Mouse (Mus musculus) ES-E14 (cell line): ENCODE measurements around the gene Inip. TPM values are rescaled to one million over a fixed set of nuclear protein-coding genes. Genes with fewer than 3 reads are reported as not detected.

Experiments used
- DNase-seq: peaks from one replicate; pipeline ENCODE4 v3.0.0-alpha.2; 2013; ENCODE audit warnings: low read depth, low spot score
- H3K27ac ChIP-seq: 2 replicates; pipeline ENCODE4 v1.5.1; 2012; ENCODE audit warnings: low read depth, mild to moderate bottlenecking, low read length, moderate library complexity, mixed read lengths; ENCODE audit not compliant: poor library complexity, insufficient read depth, severe bottlenecking
- H3K36me3 ChIP-seq: 2 replicates; pipeline ENCODE4 v1.6.1; 2012; ENCODE audit warnings: mild to moderate bottlenecking, low read length, moderate library complexity, mixed read lengths; ENCODE audit not compliant: control insufficient read depth, poor library complexity, insufficient read depth, severe bottlenecking
- H3K4me1 ChIP-seq, 2 experiments: fragments of 150-350 bp in 1 of 2; sonication (generic) in 1 of 2; 2 replicates each; pipeline ENCODE4 v1.6.1; 2012; ENCODE audit warnings: low read length in 2 of 2, mild to moderate bottlenecking in 1 of 2, mixed read lengths in 1 of 2; ENCODE audit not compliant: control insufficient read depth in 2 of 2, insufficient read depth in 2 of 2, poor library complexity in 1 of 2
- H3K4me3 ChIP-seq, 2 experiments: fragments of 150-350 bp in 1 of 2; sonication (generic) in 1 of 2; 2 replicates each; pipeline ENCODE4 v1.5.1; 2012; ENCODE audit warnings: low read length in 2 of 2, low read depth in 1 of 2, mild to moderate bottlenecking in 1 of 2, mixed read lengths in 1 of 2; ENCODE audit not compliant: insufficient read depth in 1 of 2, poor library complexity in 1 of 2, severe bottlenecking in 1 of 2
- H3K9ac ChIP-seq: 2 replicates; pipeline ENCODE4 v1.6.1; 2012; ENCODE audit warnings: low read depth, mild to moderate bottlenecking, low read length, mixed read lengths; ENCODE audit not compliant: poor library complexity, insufficient read depth, severe bottlenecking
- H3K9me3 ChIP-seq: fragments of 150-350 bp; sonication (generic); 2 replicates; pipeline ENCODE4 v1.6.1; 2012; ENCODE audit warnings: low read depth, mild to moderate bottlenecking, low read length; ENCODE audit not compliant: control insufficient read depth, insufficient read depth
- CHD2 ChIP-seq: IDR thresholded peaks from 2 replicates; pipeline ENCODE4 v1.6.1; 2014; ENCODE audit warnings: mild to moderate bottlenecking, low read depth, low read length, inconsistent platforms
- HCFC1 ChIP-seq: IDR thresholded peaks from 2 replicates; pipeline ENCODE4 v1.6.1; 2012; ENCODE audit warnings: low read length, inconsistent platforms, borderline replicate concordance; ENCODE audit not compliant: insufficient read depth
- MAFK ChIP-seq: IDR thresholded peaks from 2 replicates; pipeline ENCODE4 v1.6.1; 2014; ENCODE audit warnings: mild to moderate bottlenecking, low read depth, low read length, inconsistent platforms; ENCODE audit not compliant: insufficient read depth
- ZC3H11A ChIP-seq: IDR thresholded peaks from 2 replicates; pipeline ENCODE4 v1.6.1; 2012; ENCODE audit warnings: low read depth, mild to moderate bottlenecking, inconsistent platforms, low read length, borderline replicate concordance
- ZNF384 ChIP-seq: IDR thresholded peaks from 2 replicates; pipeline ENCODE4 v1.6.1; 2012; ENCODE audit warnings: low read depth, low read length, inconsistent platforms
- in situ Hi-C, 2 experiments: fragments of 600-800 bp; cut with MboI; formaldehyde crosslinking; loops; one replicate each; pipeline ENCODE4 v1.15.1; 2025; ENCODE audit warnings: low sequenced_read_pairs in 2 of 2, inconsistent platforms in 1 of 2; ENCODE audit not compliant: unreplicated experiment in 2 of 2
- total RNA-seq: library from RNA; depleted of rRNA; stranded (reverse); fragments of 300-350 nt; gene quantifications from 2 replicates; pipeline ENCODE4 v1.2.3, GENCODE M21; 2012

The Inip gene
- total RNA-seq, 1 experiment = 31.5 TPM

DNA sequence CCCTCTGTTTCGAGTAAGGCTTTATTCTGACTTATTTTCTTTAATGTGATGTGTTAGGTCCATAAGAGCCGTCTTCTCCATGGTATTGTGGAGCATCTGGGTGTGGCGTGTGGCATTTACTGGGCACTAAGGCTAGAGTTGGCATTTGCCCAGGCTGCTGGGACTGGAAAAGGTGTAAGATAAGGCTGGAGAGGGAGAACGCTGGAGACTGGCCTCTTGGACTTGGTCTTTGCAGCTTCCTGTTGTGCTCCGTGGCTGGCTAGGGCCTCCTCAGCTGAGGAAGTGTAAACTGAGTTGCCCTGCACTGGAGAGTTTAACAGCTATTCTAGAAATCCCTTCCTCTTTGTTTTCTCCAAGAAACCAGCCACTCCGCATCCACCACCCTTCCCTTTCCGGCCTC is 36.3 kb upstream of the Inip start:
- H3K9me3 ChIP-seq = no peaks in the 10 kb centered on the region
- in situ Hi-C loops = no loop called here
- peaks cover 0 to 7% of the 10 kb centered on the region in 2 experiments; a peak in 1 of 4 replicates for H3K4me1 ChIP-seq
- no peaks in the 10 kb centered on the region; the same call in 1 of the 2 replicates for H3K36me3 ChIP-seq
- H3K4me3 ChIP-seq = no peak overlapping the region
- H3K27ac ChIP-seq = no peak overlapping the region
- H3K9ac ChIP-seq = no peak overlapping the region
- DNase-seq = no peak
- TF ChIP-seq ZNF384 (no peak), HCFC1 (no peak)

DNA sequence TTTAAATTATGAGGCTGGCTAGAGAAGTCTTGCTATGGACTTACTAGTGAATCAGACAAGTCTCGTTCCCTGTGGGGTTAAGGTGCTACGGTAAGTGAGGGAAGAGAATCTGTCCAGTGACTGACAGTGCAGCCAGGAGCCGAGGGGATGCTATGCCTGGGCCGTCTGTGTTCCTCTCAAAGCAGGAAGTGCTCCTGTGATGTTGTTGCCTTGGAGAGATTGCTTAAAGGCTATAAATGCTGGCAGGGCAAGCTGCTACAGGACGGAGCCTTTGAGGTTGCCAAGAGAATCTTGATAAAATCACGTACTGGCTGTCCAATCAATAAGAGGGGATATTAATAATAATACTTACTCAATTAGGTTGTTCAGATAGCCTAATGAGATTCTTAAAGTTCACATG is 31.4 kb upstream of the Inip start:
- in situ Hi-C loops = no loop called here
- Histone ChIP-seq H3K9me3 (no peaks in the 10 kb centered on the region), H3K36me3 (no peaks in the 10 kb centered on the region; the same call in 1 of the 2 replicates), H3K9ac (no peak overlapping the region), H3K4me1 (no peaks in the 10 kb centered on the region), H3K4me3 (no peak overlapping the region), H3K27ac (no peak overlapping the region)
- no peak for DNase-seq
- TF ChIP-seq CHD2 (no peak), ZNF384 (no peak), MAFK (no peak), ZC3H11A (no peak), HCFC1 (no peak)

DNA sequence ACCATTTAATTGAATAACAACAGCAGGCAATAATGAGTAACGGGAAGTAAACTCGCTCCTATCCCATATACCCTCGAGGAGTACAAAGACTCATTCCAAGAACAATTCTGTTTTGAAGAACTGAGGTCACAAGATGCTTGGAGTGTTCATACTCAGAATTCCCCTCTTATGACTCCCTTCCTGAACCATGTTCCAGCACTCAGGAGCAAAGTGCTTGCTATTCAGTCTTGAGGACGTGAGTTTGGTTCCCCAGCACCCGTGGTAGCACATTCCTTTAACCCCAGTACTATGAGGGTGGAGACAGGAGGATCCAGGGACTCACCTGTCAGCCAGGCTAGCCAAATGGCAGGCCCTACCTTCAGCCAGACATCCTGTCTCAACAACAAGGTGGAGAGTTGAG is 29.6 kb upstream of the Inip start:
- no peak overlapping the region for H3K4me3 ChIP-seq
- TF ChIP-seq MAFK (no peak), CHD2 (no peak), HCFC1 (no peak), ZC3H11A (no peak), ZNF384 (no peak)
- no peak overlapping the region for H3K9ac ChIP-seq
- in situ Hi-C loops = no loop called here
- H3K9me3 ChIP-seq = no peaks in the 10 kb centered on the region
- no peak for DNase-seq
- no peak overlapping the region for H3K27ac ChIP-seq
- no peaks in the 10 kb centered on the region; a peak in 1 of 4 replicates for H3K4me1 ChIP-seq
- peaks cover 4% of the 10 kb centered on the region; the same call in 1 of the 2 replicates for H3K36me3 ChIP-seq

DNA sequence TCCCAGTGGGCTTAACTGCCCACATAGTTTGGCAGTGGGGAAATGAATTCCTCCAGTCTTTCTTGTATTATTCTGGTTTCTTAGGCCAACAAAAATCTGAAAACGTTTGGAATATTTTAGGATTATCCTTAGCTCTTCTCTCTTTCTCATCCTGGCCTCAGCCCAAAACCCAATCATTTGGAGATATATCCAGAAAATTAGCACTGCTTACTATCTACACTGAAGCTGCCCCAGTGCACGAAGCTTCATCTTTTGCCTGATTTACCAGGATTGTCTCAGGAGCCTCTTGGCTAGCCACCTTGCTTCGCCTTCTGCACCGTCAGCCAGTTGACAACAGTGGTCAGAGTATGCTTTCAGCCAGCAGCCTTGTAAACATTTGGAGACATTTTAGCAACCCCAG is 27.7 kb upstream of the Inip start:
- in situ Hi-C loops = no loop called here
- H3K4me3 ChIP-seq = no peak overlapping the region

DNA sequence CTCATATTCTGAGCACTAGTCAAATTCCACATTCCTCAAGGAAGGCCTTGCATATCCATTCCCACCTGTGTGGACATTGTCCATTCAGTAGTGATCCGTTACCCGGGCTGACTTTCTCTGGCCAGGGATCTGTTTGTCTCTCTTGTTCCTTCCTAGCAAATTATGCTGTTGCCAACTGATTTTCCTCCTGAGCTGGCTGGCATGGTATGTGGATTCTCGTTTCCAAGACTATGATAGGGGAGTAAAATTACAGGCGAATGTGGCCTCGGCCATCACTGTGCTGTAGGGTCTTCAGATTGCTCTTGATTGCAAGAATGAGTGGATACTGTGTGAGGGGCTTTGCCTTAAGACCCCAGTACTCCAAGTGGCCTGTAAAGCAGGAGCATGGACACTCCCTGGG is 25.0 kb upstream of the Inip start:
- in situ Hi-C loops = no loop called here
- no peak for TF ChIP-seq ZC3H11A
- no peak for TF ChIP-seq HCFC1
- no peak for TF ChIP-seq CHD2
- TF ChIP-seq MAFK = no peak
- no peak for TF ChIP-seq ZNF384
- Histone ChIP-seq H3K9me3 (no peaks in the 10 kb centered on the region), H3K9ac (no peak overlapping the region), H3K27ac (no peak overlapping the region), H3K4me3 (no peak overlapping the region), H3K36me3 (peaks cover 4% of the 10 kb centered on the region; the same call in 1 of the 2 replicates), H3K4me1 (peaks cover 0 to 6% of the 10 kb centered on the region in 2 experiments; a peak in 1 of 4 replicates)
- no peak for DNase-seq

More for the DNA sequence above, 27.7 kb upstream of the Inip start:
- H3K9me3 ChIP-seq = no peaks in the 10 kb centered on the region
- TF ChIP-seq HCFC1 (no peak), CHD2 (no peak), MAFK (no peak), ZC3H11A (no peak), ZNF384 (no peak)
- H3K36me3 ChIP-seq = peaks cover 4% of the 10 kb centered on the region; the same call in 1 of the 2 replicates
- no peak for DNase-seq
- H3K9ac ChIP-seq = no peak overlapping the region
- H3K27ac ChIP-seq = no peak overlapping the region
- peaks cover 0 to under 1% of the 10 kb centered on the region in 2 experiments; a peak in 1 of 4 replicates for H3K4me1 ChIP-seq
